Mouse (Mus musculus): ENCODE results near the gene Nipal1. TPM values are rescaled to one million over a fixed set of nuclear protein-coding genes. Genes with fewer than 3 reads are reported as not detected.

Nipal1 gene
- total RNA-seq, 2 experiments from 2014 or later, result 0.49 TPM; not detected in 1

- DNase-seq, result no peak
- intact Hi-C loops (cut with DNase I), result loop anchor here (2.0 kb wide), 1 partner anchor 47 kb away; no protein-coding TSS in a partner anchor
These were observed 16.5 kb downstream of the Nipal1 start for GRCm38 (mm10) chr5:72664126-72664525.

GRCm38 (mm10) chr5:72664854-72665253 lies 17.3 kb downstream of the Nipal1 start:
- no peak for DNase-seq
- intact Hi-C loops (cut with DNase I), result loop anchor here (2.0 to 5.0 kb wide), 2 partner anchors 46 to 92 kb away; no protein-coding TSS in a partner anchor

GRCm38 (mm10) chr5:72665281-72665680 lies 17.7 kb downstream of the Nipal1 start:
- intact Hi-C loops (cut with DNase I), result loop anchor here (2.0 to 5.0 kb wide), 2 partner anchors 46 to 92 kb away; no protein-coding TSS in a partner anchor

GRCm38 (mm10) chr5:72666428-72666827 lies 18.8 kb downstream of the Nipal1 start:
- intact Hi-C loops (cut with DNase I), result loop anchor here (5.0 kb wide), 1 partner anchor 91 kb away; no protein-coding TSS in a partner anchor
- no peak for DNase-seq

More at GRCm38 (mm10) chr5:72665281-72665680, 17.7 kb downstream of the Nipal1 start:
- peak; percentile 48 to 66 for DNase-seq

- intact Hi-C loops (cut with DNase I), result loop anchor here (5.0 kb wide), 1 partner anchor 89 kb away; no protein-coding TSS in a partner anchor
- no peak for DNase-seq
These were observed 20.8 kb downstream of the Nipal1 start for GRCm38 (mm10) chr5:72668351-72668750.

GRCm38 (mm10) chr5:72671017-72671699 lies 23.6 kb downstream of the Nipal1 start:
- intact Hi-C loops (cut with DNase I), result no loop called here
- DNase-seq, result no peak

GRCm38 (mm10) chr5:72674994-72675542 lies 27.5 kb downstream of the Nipal1 start:
- no peak for DNase-seq
- intact Hi-C loops (cut with DNase I), result no loop called here

- no peak for DNase-seq
- intact Hi-C loops (cut with DNase I), result no loop called here
These were observed 33.9 kb downstream of the Nipal1 start for GRCm38 (mm10) chr5:72681451-72681850.

GRCm38 (mm10) chr5:72689556-72689955 lies 42.0 kb downstream of the Nipal1 start:
- no peak for DNase-seq
- intact Hi-C loops (cut with DNase I), result no loop called here

GRCm38 (mm10) chr5:72690516-72690915 lies 42.9 kb downstream of the Nipal1 start:
- intact Hi-C loops (cut with DNase I), result no loop called here
- no peak for DNase-seq

GRCm38 (mm10) chr5:72694684-72695083 lies 47.1 kb downstream of the Nipal1 start:
- DNase-seq, result no peak
- intact Hi-C loops (cut with DNase I), result no loop called here

GRCm38 (mm10) chr5:72696491-72696890 lies 48.9 kb downstream of the Nipal1 start:
- intact Hi-C loops (cut with DNase I), result no loop called here
- DNase-seq, result no peak

- no peak for DNase-seq
- intact Hi-C loops (cut with DNase I), result no loop called here
These were observed 50.7 kb downstream of the Nipal1 start for GRCm38 (mm10) chr5:72698343-72698742.

GRCm38 (mm10) chr5:72698818-72699499 lies 51.4 kb downstream of the Nipal1 start:
- no peak for DNase-seq
- intact Hi-C loops (cut with DNase I), result no loop called here

GRCm38 (mm10) chr5:72699500-72699818 lies 51.9 kb downstream of the Nipal1 start:
- peak in 1 of 2 experiments; percentile 7 for DNase-seq
- intact Hi-C loops (cut with DNase I), result no loop called here

GRCm38 (mm10) chr5:72702202-72702601 lies 54.6 kb downstream of the Nipal1 start:
- intact Hi-C loops (cut with DNase I), result no loop called here

GRCm38 (mm10) chr5:72706095-72706494 lies 58.5 kb downstream of the Nipal1 start:
- intact Hi-C loops (cut with DNase I), result no loop called here
- DNase-seq, result no peak

More at GRCm38 (mm10) chr5:72702202-72702601, 54.6 kb downstream of the Nipal1 start:
- DNase-seq, result no peak

GRCm38 (mm10) chr5:72706722-72707121 lies 59.1 kb downstream of the Nipal1 start:
- no peak for DNase-seq
- intact Hi-C loops (cut with DNase I), result no loop called here

GRCm38 (mm10) chr5:72709451-72709850 lies 61.9 kb downstream of the Nipal1 start:
- intact Hi-C loops (cut with DNase I), result no loop called here
- no peak for DNase-seq

GRCm38 (mm10) chr5:72709976-72710375 lies 62.4 kb downstream of the Nipal1 start:
- intact Hi-C loops (cut with DNase I), result loop anchor here (2.0 kb wide), 2 partner anchors 45 to 359 kb away; no protein-coding TSS in a partner anchor
- DNase-seq, result no peak

Data from heart, postnatal 14 days (tissue).